Mouse (Mus musculus): ENCODE data around the gene Ikbke.

DNA sequence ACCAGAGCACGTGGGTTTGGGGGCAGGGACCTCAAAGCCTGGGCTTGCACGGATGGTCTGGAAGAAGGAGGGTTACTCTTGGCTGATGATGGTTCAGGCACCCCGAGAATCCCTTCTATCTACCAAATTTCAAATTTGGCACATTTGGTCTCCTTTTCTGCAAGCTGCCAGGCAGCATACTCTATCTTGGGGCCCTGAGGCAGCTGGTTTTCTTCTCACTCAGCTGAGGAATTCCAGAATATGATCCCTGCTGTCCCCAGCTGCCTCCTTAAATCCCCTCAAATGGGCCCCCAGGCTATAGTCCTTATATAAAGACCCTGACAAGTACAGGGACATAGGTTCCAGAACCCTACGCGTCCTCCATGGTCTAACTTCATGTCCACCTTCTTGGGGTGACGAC, 66.0 kb downstream of the Ikbke start:
- TF ChIP-seq CTCF (conservative IDR thresholded peaks at IDR 0.05 in 1 of 2, IDR thresholded peaks at IDR 0.05 in 1 of 2; ENCODE audit: low read depth in 2 of 2, low read length in 2 of 2), result no peak
- no peak for TF ChIP-seq EP300 (IDR thresholded peaks at IDR 0.05; ENCODE audit: low read length)
- TF ChIP-seq POLR2A (IDR thresholded peaks at IDR 0.05; ENCODE audit: low read depth, low read length), result no peak
- no peak for TF ChIP-seq JUND (conservative IDR thresholded peaks at IDR 0.05; ENCODE audit: low read depth, low read length)
- TF ChIP-seq SIN3A (IDR thresholded peaks at IDR 0.05; ENCODE audit: low read length), result no peak
- TF ChIP-seq CHD1 (IDR thresholded peaks at IDR 0.05; ENCODE audit: low read depth, low read length), result no peak
- TF ChIP-seq POLR2AphosphoS2 (IDR thresholded peaks at IDR 0.05; ENCODE audit: low read depth, low read length), result no peak
- no peak for TF ChIP-seq ZNF384 (IDR thresholded peaks at IDR 0.05; ENCODE audit: low read depth, low read length)
- TF ChIP-seq GABPA (IDR thresholded peaks at IDR 0.05; ENCODE audit: insufficient replicate concordance, low read depth, low read length), result no peak
- no peak for TF ChIP-seq RAD21 (IDR thresholded peaks at IDR 0.05; ENCODE audit: low read depth, low read length)
- TF ChIP-seq ETS1 (conservative IDR thresholded peaks at IDR 0.05; ENCODE audit: low read depth, low read length), result no peak
